Mouse (Mus musculus) G1E (cell line): Measurements from ENCODE around the gene Slc6a19. TPM values are rescaled to one million over a fixed set of nuclear protein-coding genes. Genes with fewer than 3 reads are reported as not detected.
"Not testable (repeated sequence)": the region's sequence is repeated elsewhere in the genome, so short reads cannot be mapped to it uniquely, and the experiment has no call there.

Source experiments
- ATAC-seq: 2 replicates; pipeline ENCODE4 v1.8.0; 2016; ENCODE audit warnings: mild to moderate bottlenecking; ENCODE audit not compliant: insufficient number of reproducible peaks, poor library complexity, low FRiP score, severe bottlenecking; ENCODE audit errors: extremely low read depth
- DNase-seq: peaks from one replicate; pipeline ENCODE4 v3.0.0; 2012; ENCODE audit warnings: low spot score
- H3K27me3 ChIP-seq: 2 replicates; pipeline ENCODE4 v1.6.1; 2012; ENCODE audit warnings: mild to moderate bottlenecking, low read length, inconsistent platforms; ENCODE audit not compliant: insufficient read depth
- H3K36me3 ChIP-seq: replicated peaks from 2 replicates; pipeline ENCODE3; 2012; ENCODE audit warnings: mild to moderate bottlenecking, inconsistent platforms
- H3K4me1 ChIP-seq: 2 replicates; pipeline ENCODE4 v1.6.1; 2012; ENCODE audit warnings: low read depth, low read length, inconsistent platforms, mixed read lengths; ENCODE audit not compliant: insufficient read depth
- H3K4me3 ChIP-seq: 2 replicates; pipeline ENCODE4 v1.5.1; 2012; ENCODE audit warnings: low read depth, mild to moderate bottlenecking, inconsistent platforms, low read length, moderate library complexity, mixed read lengths
- H3K9me3 ChIP-seq: replicated peaks from 2 replicates; pipeline ENCODE4 v1.6.1; 2012; ENCODE audit warnings: inconsistent platforms
- CTCF ChIP-seq: IDR thresholded peaks from 2 replicates; pipeline ENCODE4 v1.5.1; 2012; ENCODE audit warnings: low read depth, low read length, inconsistent platforms, mixed read lengths
- GATA1 ChIP-seq: IDR thresholded peaks from 2 replicates; pipeline ENCODE4 v1.6.1; 2012; ENCODE audit warnings: borderline replicate concordance, low read length, inconsistent platforms, mixed read lengths
- GATA2 ChIP-seq: IDR thresholded peaks from 2 replicates; pipeline ENCODE4 v1.6.1; 2012; ENCODE audit warnings: low read depth, low read length, inconsistent platforms, borderline replicate concordance
- POLR2AphosphoS5 ChIP-seq: IDR thresholded peaks from 2 replicates; pipeline ENCODE4 v1.6.1; 2012; ENCODE audit warnings: low read depth, low read length, inconsistent platforms; ENCODE audit not compliant: insufficient replicate concordance
- TAL1 ChIP-seq: conservative IDR thresholded peaks from 2 replicates; pipeline ENCODE4 v1.6.1; 2012; ENCODE audit warnings: low read depth, low read length, inconsistent platforms, mixed read lengths
- polyA plus RNA-seq: library from polyadenylated mRNA; stranded (reverse); fragments of >175 nt; gene quantifications from 2 replicates; pipeline ENCODE4 v1.2.3, GENCODE M21; 2012
- total RNA-seq, 2 experiments: library from RNA; stranded (forward) in 1 of 2; stranded (reverse) in 1 of 2; fragments of 200-1000 nt in 1 of 2; fragments of >200 nt in 1 of 2; fragmentation: Nextera tagmentation in 1 of 2; gene quantifications; 2 replicates each; pipeline ENCODE4 v1.2.3; 2014 to 2017

The Slc6a19 gene
- total and polyA plus RNA-seq, 3 experiments, result 0.22 TPM; not detected in 2

GRCm38 (mm10) chr13:73718225-73718624 is 13.6 kb upstream of the Slc6a19 start:
- Histone ChIP-seq H3K4me3 (no peak overlapping the region), H3K27me3 (no peaks in the 10 kb centered on the region; the same call in 1 of the 2 replicates), H3K36me3 (no peaks in the 10 kb centered on the region), H3K4me1 (no peaks in the 10 kb centered on the region), H3K9me3 (no peaks in the 10 kb centered on the region)
- ATAC-seq (no peak), DNase-seq (peak; percentile 31)
- peak; percentile 71 for TF ChIP-seq CTCF
- TF ChIP-seq GATA2, result no peak

- Histone ChIP-seq H3K4me1 (no peaks in the 10 kb centered on the region), H3K36me3 (no peaks in the 10 kb centered on the region), H3K9me3 (no peaks in the 10 kb centered on the region), H3K27me3 (peaks cover 4% of the 10 kb centered on the region; the same call in 1 of the 2 replicates), H3K4me3 (no peak overlapping the region)
- TF ChIP-seq CTCF, result no peak
- TF ChIP-seq GATA2, result no peak
- TF ChIP-seq GATA1, result no peak
- TF ChIP-seq TAL1, result no peak
- no peak for TF ChIP-seq POLR2AphosphoS5
- ATAC-seq (no peak), DNase-seq (no peak)
Observed at GRCm38 (mm10) chr13:73714020-73714419, 9.4 kb upstream of the Slc6a19 start.

- no peaks in the 10 kb centered on the region for H3K4me1 ChIP-seq
- no peaks in the 10 kb centered on the region for H3K36me3 ChIP-seq
- H3K9me3 ChIP-seq, result no peaks in the 10 kb centered on the region
- no peak for DNase-seq
- TF ChIP-seq GATA1, result no peak
- no peak for TF ChIP-seq GATA2
- TF ChIP-seq POLR2AphosphoS5, result no peak
- no peak for TF ChIP-seq TAL1
- no peak for TF ChIP-seq CTCF
- H3K27me3 ChIP-seq, result peaks cover 4% of the 10 kb centered on the region; the same call in 1 of the 2 replicates
- no peak overlapping the region for H3K4me3 ChIP-seq
- ATAC-seq, result no peak
Observed at GRCm38 (mm10) chr13:73713204-73713603, 8.5 kb upstream of the Slc6a19 start.

- H3K9me3 ChIP-seq, result no peaks in the 10 kb centered on the region
- no peaks in the 10 kb centered on the region for H3K36me3 ChIP-seq
- no peak for TF ChIP-seq TAL1
- ATAC-seq (no peak), DNase-seq (no peak)
- peaks cover 4% of the 10 kb centered on the region; the same call in 1 of the 2 replicates for H3K27me3 ChIP-seq
- H3K4me1 ChIP-seq, result no peaks in the 10 kb centered on the region
- no peak overlapping the region for H3K4me3 ChIP-seq
Observed at GRCm38 (mm10) chr13:73712228-73712627, 7.6 kb upstream of the Slc6a19 start.

- Histone ChIP-seq H3K4me3 (no peak overlapping the region), H3K27me3 (0 out of 2 replicates have a peak, but pooled peaks cover 4% of the 10 kb centered on the region), H3K9me3 (no peaks in the 10 kb centered on the region), H3K36me3 (no peaks in the 10 kb centered on the region), H3K4me1 (no peaks in the 10 kb centered on the region)
- TF ChIP-seq GATA2 (no peak), CTCF (no peak), POLR2AphosphoS5 (no peak), TAL1 (no peak), GATA1 (no peak)
- DNase-seq (no peak), ATAC-seq (no peak)
Observed at GRCm38 (mm10) chr13:73711803-73712202, 7.1 kb upstream of the Slc6a19 start.

- ATAC-seq (no peak), DNase-seq (no peak)
- H3K4me3 ChIP-seq, result no peak overlapping the region
- TF ChIP-seq GATA1 (no peak), GATA2 (no peak), CTCF (no peak), TAL1 (no peak)
- no peaks in the 10 kb centered on the region for H3K4me1 ChIP-seq
- 0 out of 2 replicates have a peak, but pooled peaks cover 4% of the 10 kb centered on the region for H3K27me3 ChIP-seq
- no peaks in the 10 kb centered on the region for H3K9me3 ChIP-seq
- no peaks in the 10 kb centered on the region for H3K36me3 ChIP-seq
Observed at GRCm38 (mm10) chr13:73711221-73711620, 6.6 kb upstream of the Slc6a19 start.

- H3K9me3 ChIP-seq, result no peaks in the 10 kb centered on the region
- 0 out of 2 replicates have a peak, but pooled peaks cover 4% of the 10 kb centered on the region for H3K27me3 ChIP-seq
- no peak for TF ChIP-seq CTCF
- TF ChIP-seq TAL1, result no peak
- TF ChIP-seq GATA2, result no peak
- TF ChIP-seq POLR2AphosphoS5, result no peak
- TF ChIP-seq GATA1, result no peak
- DNase-seq, result no peak
- ATAC-seq, result no peak
- no peak overlapping the region for H3K4me3 ChIP-seq
- no peaks in the 10 kb centered on the region for H3K36me3 ChIP-seq
- H3K4me1 ChIP-seq, result no peaks in the 10 kb centered on the region
Observed at GRCm38 (mm10) chr13:73709491-73709890, 4.8 kb upstream of the Slc6a19 start.

- not testable (repeated sequence) for ATAC-seq, H3K4me1 ChIP-seq, H3K36me3 ChIP-seq, H3K27me3 ChIP-seq, H3K9me3 ChIP-seq, H3K4me3 ChIP-seq, DNase-seq
Observed at GRCm38 (mm10) chr13:73703486-73703885, 1.2 kb downstream of the Slc6a19 start.
